Mouse (Mus musculus): ENCODE data around the gene Tmprss7.

The Tmprss7 gene

GRCm38 (mm10) chr16:45722460-45722951, 29.0 kb upstream of the Tmprss7 start:
- Histone ChIP-seq H3K36me3 (ENCODE audit: insufficient read depth, low read length) (peaks cover 39% of the 10 kb centered on the region), H3K4me3 (replicated peaks; ENCODE audit: low read length) (no peak overlapping the region), H3K9me3 (ENCODE audit: low read length) (no peaks in the 10 kb centered on the region), H3K4me1 (replicated peaks; ENCODE audit: low read depth, low read length) (peaks cover 58% of the 10 kb centered on the region), H3K27me3 (ENCODE audit: insufficient read depth, low read length) (no peaks in the 10 kb centered on the region)
- TF ChIP-seq POU5F1 (IDR thresholded peaks at IDR 0.05; ENCODE audit: borderline replicate concordance, low read length) (no peak), CTCF (conservative IDR thresholded peaks at IDR 0.05; ENCODE audit: low read length) (no peak), NANOG (IDR thresholded peaks at IDR 0.05; ENCODE audit: borderline replicate concordance, low read length) (no peak)

- no peaks in the 10 kb centered on the region for H3K9me3 ChIP-seq (ENCODE audit: low read length)
- TF ChIP-seq CTCF (conservative IDR thresholded peaks at IDR 0.05; ENCODE audit: low read length) (no peak), NANOG (IDR thresholded peaks at IDR 0.05; ENCODE audit: borderline replicate concordance, low read length) (no peak), POU5F1 (IDR thresholded peaks at IDR 0.05; ENCODE audit: borderline replicate concordance, low read length) (no peak)
- H3K36me3 ChIP-seq (ENCODE audit: insufficient read depth, low read length): peaks cover 48% of the 10 kb centered on the region
- no peak overlapping the region for H3K4me3 ChIP-seq (replicated peaks; ENCODE audit: low read length)
- H3K4me1 ChIP-seq (replicated peaks; ENCODE audit: low read depth, low read length): peaks cover 39% of the 10 kb centered on the region
- no peaks in the 10 kb centered on the region for H3K27me3 ChIP-seq (ENCODE audit: insufficient read depth, low read length)
Measured at GRCm38 (mm10) chr16:45720022-45720630, 26.7 kb upstream of the Tmprss7 start.

- TF ChIP-seq POU5F1 (IDR thresholded peaks at IDR 0.05; ENCODE audit: borderline replicate concordance, low read length): no peak
- TF ChIP-seq NANOG (IDR thresholded peaks at IDR 0.05; ENCODE audit: borderline replicate concordance, low read length): no peak
- TF ChIP-seq CTCF (conservative IDR thresholded peaks at IDR 0.05; ENCODE audit: low read length): no peak
- H3K9me3 ChIP-seq (ENCODE audit: low read length): no peaks in the 10 kb centered on the region
- H3K27me3 ChIP-seq (ENCODE audit: insufficient read depth, low read length): no peaks in the 10 kb centered on the region
- no peak overlapping the region for H3K4me3 ChIP-seq (replicated peaks; ENCODE audit: low read length)
- H3K4me1 ChIP-seq (replicated peaks; ENCODE audit: low read depth, low read length): peaks cover 26% of the 10 kb centered on the region
- peaks cover 48% of the 10 kb centered on the region for H3K36me3 ChIP-seq (ENCODE audit: insufficient read depth, low read length)
Measured at GRCm38 (mm10) chr16:45718296-45718695, 24.8 kb upstream of the Tmprss7 start.

GRCm38 (mm10) chr16:45714489-45715150, 21.2 kb upstream of the Tmprss7 start:
- Histone ChIP-seq H3K27me3 (ENCODE audit: insufficient read depth, low read length) (no peaks in the 10 kb centered on the region), H3K4me3 (replicated peaks; ENCODE audit: low read length) (no peak overlapping the region), H3K9me3 (ENCODE audit: low read length) (no peaks in the 10 kb centered on the region), H3K4me1 (replicated peaks; ENCODE audit: low read depth, low read length) (peaks cover 6% of the 10 kb centered on the region), H3K36me3 (ENCODE audit: insufficient read depth, low read length) (peaks cover 37% of the 10 kb centered on the region)
- TF ChIP-seq POU5F1 (IDR thresholded peaks at IDR 0.05; ENCODE audit: borderline replicate concordance, low read length): no peak
- no peak for TF ChIP-seq NANOG (IDR thresholded peaks at IDR 0.05; ENCODE audit: borderline replicate concordance, low read length)
- no peak for TF ChIP-seq CTCF (conservative IDR thresholded peaks at IDR 0.05; ENCODE audit: low read length)

GRCm38 (mm10) chr16:45713878-45714277, 20.4 kb upstream of the Tmprss7 start:
- peaks cover 4% of the 10 kb centered on the region; the same call in 1 of the 2 replicates for H3K4me1 ChIP-seq (replicated peaks; ENCODE audit: low read depth, low read length)

GRCm38 (mm10) chr16:45713261-45713660, 19.8 kb upstream of the Tmprss7 start:
- peaks cover 4% of the 10 kb centered on the region; the same call in 1 of the 2 replicates for H3K4me1 ChIP-seq (replicated peaks; ENCODE audit: low read depth, low read length)

More at GRCm38 (mm10) chr16:45713878-45714277, 20.4 kb upstream of the Tmprss7 start:
- H3K36me3 ChIP-seq (ENCODE audit: insufficient read depth, low read length): peaks cover 35% of the 10 kb centered on the region
- H3K9me3 ChIP-seq (ENCODE audit: low read length): no peaks in the 10 kb centered on the region
- no peak overlapping the region for H3K4me3 ChIP-seq (replicated peaks; ENCODE audit: low read length)
- TF ChIP-seq CTCF (conservative IDR thresholded peaks at IDR 0.05; ENCODE audit: low read length) (no peak), NANOG (IDR thresholded peaks at IDR 0.05; ENCODE audit: borderline replicate concordance, low read length) (no peak), POU5F1 (IDR thresholded peaks at IDR 0.05; ENCODE audit: borderline replicate concordance, low read length) (no peak)
- no peaks in the 10 kb centered on the region for H3K27me3 ChIP-seq (ENCODE audit: insufficient read depth, low read length)

GRCm38 (mm10) chr16:45711263-45711662, 17.8 kb upstream of the Tmprss7 start:
- Histone ChIP-seq H3K4me1 (replicated peaks; ENCODE audit: low read depth, low read length) (peaks cover 4% of the 10 kb centered on the region; the same call in 1 of the 2 replicates), H3K9me3 (ENCODE audit: low read length) (no peaks in the 10 kb centered on the region), H3K27me3 (ENCODE audit: insufficient read depth, low read length) (no peaks in the 10 kb centered on the region), H3K36me3 (ENCODE audit: insufficient read depth, low read length) (peaks cover 16% of the 10 kb centered on the region), H3K4me3 (replicated peaks; ENCODE audit: low read length) (no peak overlapping the region)
- TF ChIP-seq NANOG (IDR thresholded peaks at IDR 0.05; ENCODE audit: borderline replicate concordance, low read length) (no peak), POU5F1 (IDR thresholded peaks at IDR 0.05; ENCODE audit: borderline replicate concordance, low read length) (no peak), CTCF (conservative IDR thresholded peaks at IDR 0.05; ENCODE audit: low read length) (no peak; the same call in 1 of the 2 replicates)

More at GRCm38 (mm10) chr16:45713261-45713660, 19.8 kb upstream of the Tmprss7 start:
- TF ChIP-seq POU5F1 (IDR thresholded peaks at IDR 0.05; ENCODE audit: borderline replicate concordance, low read length) (no peak), CTCF (conservative IDR thresholded peaks at IDR 0.05; ENCODE audit: low read length) (no peak), NANOG (IDR thresholded peaks at IDR 0.05; ENCODE audit: borderline replicate concordance, low read length) (no peak)
- H3K27me3 ChIP-seq (ENCODE audit: insufficient read depth, low read length): no peaks in the 10 kb centered on the region
- peaks cover 29% of the 10 kb centered on the region for H3K36me3 ChIP-seq (ENCODE audit: insufficient read depth, low read length)
- no peak overlapping the region for H3K4me3 ChIP-seq (replicated peaks; ENCODE audit: low read length)
- no peaks in the 10 kb centered on the region for H3K9me3 ChIP-seq (ENCODE audit: low read length)

- Histone ChIP-seq H3K27me3 (ENCODE audit: insufficient read depth, low read length) (no peaks in the 10 kb centered on the region), H3K4me1 (replicated peaks; ENCODE audit: low read depth, low read length) (no peaks in the 10 kb centered on the region), H3K9me3 (ENCODE audit: low read length) (peaks cover 29% of the 10 kb centered on the region), H3K36me3 (ENCODE audit: insufficient read depth, low read length) (no peaks in the 10 kb centered on the region), H3K4me3 (replicated peaks; ENCODE audit: low read length) (no peak overlapping the region)
- TF ChIP-seq POU5F1 (IDR thresholded peaks at IDR 0.05; ENCODE audit: borderline replicate concordance, low read length): no peak
- no peak for TF ChIP-seq CTCF (conservative IDR thresholded peaks at IDR 0.05; ENCODE audit: low read length)
- TF ChIP-seq NANOG (IDR thresholded peaks at IDR 0.05; ENCODE audit: borderline replicate concordance, low read length): no peak
Measured at GRCm38 (mm10) chr16:45699301-45699700, 5.8 kb upstream of the Tmprss7 start.
